Mouse (Mus musculus) testis, adult 2 months (tissue): ENCODE measurements around the gene Pon2.

ENCODE experiments used
- CTCF ChIP-seq: fragments of 200-500 bp; IDR thresholded peaks from 2 replicates; pipeline ENCODE4 v1.5.1; 2012; ENCODE audit warnings: low read depth, mild to moderate bottlenecking, inconsistent platforms, low read length, moderate library complexity; ENCODE audit not compliant: control insufficient read depth, insufficient read depth, insufficient replicate concordance
- POLR2A ChIP-seq: fragments of 200-500 bp; IDR thresholded peaks from 2 replicates; pipeline ENCODE4 v1.6.1; 2012; ENCODE audit warnings: low read depth, mild to moderate bottlenecking, inconsistent platforms, low read length, moderate library complexity; ENCODE audit not compliant: control insufficient read depth

- TF ChIP-seq POLR2A (no peak), CTCF (no peak)
Observed at GRCm38 (mm10) chr6:5264793-5265192, 33.5 kb downstream of the Pon2 start.
